Mouse (Mus musculus): ENCODE measurements around the gene Prss42. TPM values are rescaled to one million over a fixed set of nuclear protein-coding genes. Genes with fewer than 3 reads are reported as not detected.
"Not testable (repeated sequence)": the region's sequence is repeated elsewhere in the genome, so short reads cannot be mapped to it uniquely, and the experiment has no call there.

Gene Prss42
- polyA plus RNA-seq, 1 experiment from 2014 or later = not detected

DNA sequence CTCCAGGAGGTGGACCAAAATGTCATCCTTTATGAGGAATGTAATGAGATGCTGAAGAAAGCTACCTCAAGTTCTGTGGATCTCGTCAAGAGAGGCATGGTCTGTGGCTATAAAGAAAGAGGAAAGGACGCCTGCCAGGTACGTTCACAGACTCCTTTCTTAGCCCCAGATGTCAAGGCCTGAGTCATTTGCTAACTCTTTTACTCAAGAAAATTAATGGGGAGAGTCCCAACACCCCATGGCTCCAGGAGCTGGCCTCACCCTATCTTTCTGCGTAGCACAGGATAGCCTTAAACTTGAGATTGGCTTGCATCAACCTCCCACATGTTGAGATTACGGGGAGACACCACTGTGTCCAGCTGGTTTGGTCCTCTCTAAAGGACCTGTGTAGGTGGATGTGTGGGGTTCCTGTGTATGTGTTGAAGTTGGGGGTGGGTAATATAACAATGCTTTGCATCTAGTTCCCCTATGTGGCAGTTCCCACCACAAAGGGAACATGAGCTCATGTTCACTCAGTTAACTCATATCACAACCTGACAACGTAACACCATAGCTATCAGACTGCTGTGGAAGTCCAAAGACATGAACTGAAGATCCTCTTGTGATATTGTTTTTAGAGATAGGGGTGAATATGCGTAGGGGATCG lies 3.0 kb downstream of the Prss42 start:
- no peak for ATAC-seq (ENCODE audit: low read depth)
- Histone ChIP-seq H3K27me3 (no peaks in the 10 kb centered on the region), H3K9ac (no peak overlapping the region), H3K36me3 (no peaks in the 10 kb centered on the region), H3K4me2 (no peak overlapping the region), H3K4me1 (replicated peaks) (no peaks in the 10 kb centered on the region), H3K4me3 (no peak overlapping the region), H3K9me3 (no peaks in the 10 kb centered on the region), H3K27ac (replicated peaks) (no peak overlapping the region)
- 89% methylated on average over 8 of the region's 8 CpGs for WGBS

DNA sequence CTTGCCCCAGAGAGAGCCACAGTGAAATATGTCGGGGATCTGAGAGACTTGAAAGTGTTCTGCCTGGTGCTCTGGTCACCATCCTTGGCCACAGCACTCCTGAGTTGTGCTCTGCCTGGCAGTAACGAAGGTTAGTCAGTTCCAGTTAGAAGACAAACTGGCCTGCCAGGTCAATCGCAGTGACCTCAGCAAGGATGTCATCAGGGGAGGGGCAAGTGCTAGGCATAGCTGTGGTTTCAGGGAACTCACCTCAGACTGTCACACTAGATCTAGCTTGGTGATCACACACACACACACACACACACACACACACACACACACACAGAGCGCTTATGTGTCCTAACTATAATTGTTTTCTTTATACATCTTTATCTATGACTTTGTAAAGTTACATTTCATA lies 5.3 kb downstream of the Prss42 start:
- Histone ChIP-seq H3K27ac (replicated peaks) (no peak overlapping the region), H3K36me3 (no peaks in the 10 kb centered on the region), H3K4me3 (no peak overlapping the region), H3K4me2 (no peak overlapping the region), H3K9me3 (no peaks in the 10 kb centered on the region), H3K9ac (no peak overlapping the region), H3K4me1 (replicated peaks) (no peaks in the 10 kb centered on the region), H3K27me3 (no peaks in the 10 kb centered on the region)
- ATAC-seq (ENCODE audit: low read depth) = no peak
- 81% methylated on average over 4 of the region's 4 CpGs for WGBS

DNA sequence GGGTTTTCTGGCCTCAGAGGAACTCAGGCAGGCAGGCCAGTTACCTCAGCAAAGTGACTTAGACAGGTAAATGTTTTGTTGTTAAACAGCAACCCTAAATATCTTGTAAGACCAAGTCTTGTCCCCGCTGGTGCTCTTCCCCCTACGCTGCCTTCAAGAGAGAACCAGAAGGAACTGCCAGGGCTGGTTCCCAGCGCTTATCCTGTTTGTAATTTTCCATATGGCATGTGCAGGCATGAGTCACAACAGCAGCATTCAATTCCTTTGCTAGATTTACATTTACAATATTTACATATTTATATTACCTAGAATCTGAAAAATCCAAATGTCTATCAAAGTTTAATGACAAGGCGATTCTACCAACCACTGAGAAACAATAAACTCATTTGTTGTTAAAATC lies 12.1 kb downstream of the Prss42 start:
- no peak for ATAC-seq (ENCODE audit: low read depth)
- Histone ChIP-seq H3K9ac (no peak overlapping the region), H3K36me3 (no peaks in the 10 kb centered on the region), H3K27me3 (no peaks in the 10 kb centered on the region), H3K9me3 (no peaks in the 10 kb centered on the region), H3K4me1 (replicated peaks) (no peaks in the 10 kb centered on the region), H3K27ac (replicated peaks) (no peak overlapping the region), H3K4me2 (no peak overlapping the region), H3K4me3 (no peak overlapping the region)
- WGBS = 90% methylated on average over 4 of the region's 4 CpGs

- no peak within 1 kb of the TSS for H3K4me3 ChIP-seq
- H3K9me3 ChIP-seq = no peaks in the 10 kb centered on the region
- WGBS = 62% methylated on average over 18 of the region's 18 CpGs
- H3K36me3 ChIP-seq = no peaks in the 10 kb centered on the region
- no peak within 1 kb of the TSS for H3K9ac ChIP-seq
- no peak within 1 kb of the TSS for H3K4me2 ChIP-seq
- no peak within 1 kb of the TSS for H3K27ac ChIP-seq (replicated peaks)
- no peaks in the 10 kb centered on the region for H3K27me3 ChIP-seq
- no peaks in the 10 kb centered on the region for H3K4me1 ChIP-seq (replicated peaks)
- ATAC-seq (ENCODE audit: low read depth) = no peak
Observed at GRCm38 (mm10) chr9:110813789-110814188, 15.8 kb downstream of the Prss42 start, which contains the start of gene Prss44. Gene Prss44, plus strand, starts transcription at chr9:110813994.

GRCm38 (mm10) chr9:110820546-110820945 lies 22.6 kb downstream of the Prss42 start:
- H3K9me3 ChIP-seq; H3K27ac ChIP-seq (replicated peaks); ATAC-seq (ENCODE audit: low read depth); H3K9ac ChIP-seq; H3K4me1 ChIP-seq (replicated peaks); H3K27me3 ChIP-seq; H3K4me2 ChIP-seq; H3K4me3 ChIP-seq; H3K36me3 ChIP-seq: not testable (repeated sequence)

- no peak for ATAC-seq (ENCODE audit: low read depth)
- H3K4me1 ChIP-seq (replicated peaks) = no peaks in the 10 kb centered on the region
- H3K4me2 ChIP-seq = no peak overlapping the region
- H3K27me3 ChIP-seq = no peaks in the 10 kb centered on the region
- no peak overlapping the region for H3K9ac ChIP-seq
- no peaks in the 10 kb centered on the region for H3K36me3 ChIP-seq
- 87% methylated on average over 7 of the region's 7 CpGs for WGBS
- H3K9me3 ChIP-seq = no peaks in the 10 kb centered on the region
- no peak overlapping the region for H3K4me3 ChIP-seq
- H3K27ac ChIP-seq (replicated peaks) = no peak overlapping the region
Observed at GRCm38 (mm10) chr9:110821436-110821835, 23.5 kb downstream of the Prss42 start.

DNA sequence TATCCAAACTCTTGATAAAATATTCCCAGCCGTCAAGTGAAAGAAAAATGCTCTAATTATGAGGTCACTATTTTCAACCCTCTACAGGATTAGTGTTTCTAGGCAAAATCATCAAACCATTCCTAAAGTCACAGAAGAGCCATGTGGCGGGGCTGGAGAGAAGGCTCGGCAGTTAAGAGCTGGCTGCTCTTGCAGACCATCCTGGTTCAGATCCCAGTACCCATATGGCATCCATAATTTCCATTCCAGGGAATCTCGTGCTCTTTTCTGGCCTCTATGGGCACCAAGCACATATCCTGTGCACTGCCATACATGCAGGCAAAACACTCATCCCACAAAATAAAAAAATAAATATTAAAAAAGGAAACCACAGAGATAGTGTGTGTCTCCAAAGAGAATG lies 27.5 kb downstream of the Prss42 start:
- no peaks in the 10 kb centered on the region for H3K4me1 ChIP-seq (replicated peaks)
- no peak overlapping the region for H3K4me2 ChIP-seq
- H3K4me3 ChIP-seq = no peak overlapping the region
- H3K27me3 ChIP-seq = no peaks in the 10 kb centered on the region; the same call in 1 of the 2 replicates
- no peak overlapping the region for H3K9ac ChIP-seq
- no peaks in the 10 kb centered on the region for H3K9me3 ChIP-seq
- 89% methylated on average over 4 of the region's 4 CpGs for WGBS
- ATAC-seq (ENCODE audit: low read depth) = no peak
- H3K27ac ChIP-seq (replicated peaks) = no peak overlapping the region
- H3K36me3 ChIP-seq = no peaks in the 10 kb centered on the region

DNA sequence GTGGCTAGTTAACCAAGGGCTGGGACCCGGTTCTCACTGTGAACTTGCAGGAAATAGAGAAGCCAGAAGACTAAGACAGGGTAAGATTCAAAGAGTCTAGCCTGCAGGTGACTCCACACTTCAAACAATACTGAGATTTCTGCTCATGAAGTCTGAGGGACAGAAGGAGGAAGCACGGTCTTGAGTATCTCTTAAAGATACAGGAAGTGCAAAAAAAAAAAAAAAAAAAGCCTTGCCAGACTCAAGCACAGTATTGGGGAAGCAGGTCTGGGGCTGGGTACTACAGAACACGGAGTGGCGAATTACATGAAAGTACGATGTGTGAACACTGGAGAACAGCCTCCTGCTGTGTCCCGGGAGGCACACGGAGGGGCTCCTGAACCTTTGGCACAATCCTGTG lies 27.9 kb downstream of the Prss42 start:
- 79% methylated on average over 7 of the region's 7 CpGs for WGBS
- Histone ChIP-seq H3K36me3 (no peaks in the 10 kb centered on the region), H3K27me3 (no peaks in the 10 kb centered on the region; the same call in 1 of the 2 replicates), H3K4me2 (no peak overlapping the region), H3K9me3 (no peaks in the 10 kb centered on the region), H3K4me1 (replicated peaks) (no peaks in the 10 kb centered on the region), H3K4me3 (no peak overlapping the region), H3K27ac (replicated peaks) (no peak overlapping the region), H3K9ac (no peak overlapping the region)
- ATAC-seq (ENCODE audit: low read depth) = no peak

- no peak within 1 kb of the TSS for H3K4me3 ChIP-seq
- ATAC-seq (ENCODE audit: low read depth) = no peak
- H3K4me1 ChIP-seq (replicated peaks) = no peaks in the 10 kb centered on the region
- no peak within 1 kb of the TSS for H3K4me2 ChIP-seq
- H3K36me3 ChIP-seq = no peaks in the 10 kb centered on the region
- no peaks in the 10 kb centered on the region for H3K9me3 ChIP-seq
- WGBS = 87% methylated on average over 3 of the region's 3 CpGs
- H3K27me3 ChIP-seq = no peaks in the 10 kb centered on the region; the same call in 1 of the 2 replicates
- H3K9ac ChIP-seq = no peak within 1 kb of the TSS
- no peak within 1 kb of the TSS for H3K27ac ChIP-seq (replicated peaks)
Observed at GRCm38 (mm10) chr9:110826390-110826789, 28.4 kb downstream of the Prss42 start, which contains the start of gene Prss43. Gene Prss43, plus strand, starts transcription at chr9:110826690.

DNA sequence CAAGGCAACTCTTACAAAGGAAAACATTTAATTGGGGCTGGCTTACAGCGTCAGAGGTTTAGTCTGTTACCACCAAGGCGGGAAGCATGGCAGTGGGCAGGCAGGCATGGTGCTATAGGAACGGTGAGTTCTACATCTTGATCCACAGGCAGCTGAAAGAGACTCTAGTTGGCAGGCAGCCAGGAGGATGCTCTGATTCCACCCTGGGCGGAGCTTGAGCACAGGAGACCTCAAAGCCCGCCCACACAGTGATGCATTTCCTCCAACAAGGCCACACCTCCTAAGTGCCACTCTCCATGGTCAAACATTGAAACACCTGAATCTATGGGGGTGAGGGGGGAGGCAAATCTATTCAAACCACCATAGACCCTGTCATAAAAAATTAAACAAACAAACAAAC lies 35.1 kb downstream of the Prss42 start:
- H3K9me3 ChIP-seq = no peaks in the 10 kb centered on the region
- no peak overlapping the region for H3K9ac ChIP-seq
- no peaks in the 10 kb centered on the region; the same call in 1 of the 2 replicates for H3K27me3 ChIP-seq
- H3K4me1 ChIP-seq (replicated peaks) = no peaks in the 10 kb centered on the region
- no peak for ATAC-seq (ENCODE audit: low read depth)
- H3K4me2 ChIP-seq = no peak overlapping the region
- no peak overlapping the region for H3K4me3 ChIP-seq
- 72% methylated on average over 5 of the region's 5 CpGs for WGBS
- H3K27ac ChIP-seq (replicated peaks) = no peak overlapping the region
- no peaks in the 10 kb centered on the region for H3K36me3 ChIP-seq

GRCm38 (mm10) chr9:110834411-110834810 lies 36.4 kb downstream of the Prss42 start, which contains the start of gene Prss45:
Gene Prss45, plus strand, starts transcription at chr9:110834588.
- ATAC-seq (ENCODE audit: low read depth) = no peak
- Histone ChIP-seq H3K4me3 (no peak within 1 kb of the TSS), H3K4me2 (no peak within 1 kb of the TSS), H3K27me3 (no peaks in the 10 kb centered on the region; the same call in 1 of the 2 replicates), H3K9ac (no peak within 1 kb of the TSS), H3K9me3 (no peaks in the 10 kb centered on the region), H3K36me3 (no peaks in the 10 kb centered on the region), H3K27ac (replicated peaks) (no peak within 1 kb of the TSS), H3K4me1 (replicated peaks) (no peaks in the 10 kb centered on the region)
- WGBS = 80% methylated on average over 19 of the region's 19 CpGs

DNA sequence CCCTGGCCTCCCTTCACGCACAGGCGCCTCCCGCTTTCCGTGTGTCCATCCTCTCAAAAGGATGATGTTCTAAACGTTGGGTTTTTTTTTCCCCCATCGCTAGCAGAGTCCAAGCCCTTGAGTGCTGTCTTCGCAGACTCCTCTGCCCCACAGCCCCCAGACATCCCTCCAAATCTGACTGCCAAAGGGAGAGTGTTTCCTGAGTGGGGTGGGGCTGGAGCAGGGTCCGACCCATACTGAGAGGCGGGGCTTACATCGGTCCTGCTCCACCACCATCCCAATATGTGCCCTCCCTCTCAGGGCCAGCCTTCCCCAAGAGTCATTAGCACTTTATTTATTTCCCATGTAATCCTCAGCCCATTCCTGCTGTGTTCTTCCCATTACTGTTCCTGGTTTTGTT lies 37.0 kb downstream of the Prss42 start:
- Histone ChIP-seq H3K36me3 (no peaks in the 10 kb centered on the region), H3K9ac (no peak overlapping the region), H3K9me3 (no peaks in the 10 kb centered on the region), H3K4me3 (no peak overlapping the region), H3K4me1 (replicated peaks) (no peaks in the 10 kb centered on the region), H3K4me2 (no peak overlapping the region), H3K27me3 (no peaks in the 10 kb centered on the region; the same call in 1 of the 2 replicates), H3K27ac (replicated peaks) (no peak overlapping the region)
- no peak for ATAC-seq (ENCODE audit: low read depth)
- WGBS = 53% methylated on average over 10 of the region's 10 CpGs

- Histone ChIP-seq H3K9me3 (no peaks in the 10 kb centered on the region), H3K4me2 (no peak overlapping the region), H3K4me1 (replicated peaks) (no peaks in the 10 kb centered on the region), H3K36me3 (no peaks in the 10 kb centered on the region), H3K27me3 (no peaks in the 10 kb centered on the region), H3K27ac (replicated peaks) (no peak overlapping the region), H3K4me3 (no peak overlapping the region), H3K9ac (no peak overlapping the region)
- no peak for ATAC-seq (ENCODE audit: low read depth)
- 61% methylated on average over 2 of the region's 2 CpGs for WGBS
Observed at GRCm38 (mm10) chr9:110836112-110836511, 38.1 kb downstream of the Prss42 start.

Data from neural tube, embryonic 13.5 days (tissue).